Mouse (Mus musculus): ENCODE data around the gene Hscb. TPM values are rescaled to one million over a fixed set of nuclear protein-coding genes. Genes with fewer than 3 reads are reported as not detected.

Hscb gene
- polyA plus RNA-seq, 1 experiment from 2014 or later = 21.4 TPM

GRCm38 (mm10) chr5:110780761-110781528, 58.6 kb downstream of the Hscb start:
- Histone ChIP-seq H3K27me3 (ENCODE audit: control insufficient read depth, insufficient read depth, low read length) (no peaks in the 10 kb centered on the region), H3K4me1 (ENCODE audit: control insufficient read depth, insufficient read depth, low read length) (peaks cover 5% of the 10 kb centered on the region; the same call in 1 of the 2 replicates), H3K4me2 (ENCODE audit: low read depth) (peak overlapping the region; percentile 95), H3K9ac (ENCODE audit: low read length) (peak overlapping the region; percentile 81), H3K36me3 (ENCODE audit: control insufficient read depth, insufficient read depth, low read length) (peaks cover 4% of the 10 kb centered on the region), H3K27ac (ENCODE audit: low read depth, low read length) (no peak overlapping the region), H3K9me3 (ENCODE audit: control insufficient read depth, low read length) (no peaks in the 10 kb centered on the region), H3K4me3 (ENCODE audit: low read depth, low read length) (peak overlapping the region; percentile 87)
- WGBS = 59% methylated on average over 10 of the region's 10 CpGs
- ATAC-seq (ENCODE audit: insufficient read depth, low FRiP score, low TSS enrichment) (no peak; the same call in 1 of the 2 replicates), DNase-seq (ENCODE audit: low spot score) (no peak)

- Histone ChIP-seq H3K4me2 (ENCODE audit: low read depth) (peak within 1 kb of the TSS; percentile 95), H3K4me1 (ENCODE audit: control insufficient read depth, insufficient read depth, low read length) (peaks cover 5% of the 10 kb centered on the region; the same call in 1 of the 2 replicates), H3K27me3 (ENCODE audit: control insufficient read depth, insufficient read depth, low read length) (no peaks in the 10 kb centered on the region), H3K36me3 (ENCODE audit: control insufficient read depth, insufficient read depth, low read length) (no peaks in the 10 kb centered on the region; the same call in 1 of the 2 replicates), H3K9me3 (ENCODE audit: control insufficient read depth, low read length) (no peaks in the 10 kb centered on the region), H3K9ac (ENCODE audit: low read length) (peak within 1 kb of the TSS; percentile 81), H3K27ac (ENCODE audit: low read depth, low read length) (no peak within 1 kb of the TSS), H3K4me3 (ENCODE audit: low read depth, low read length) (peak within 1 kb of the TSS; percentile 87)
- DNase-seq (ENCODE audit: low spot score) (peak; percentile 90), ATAC-seq (ENCODE audit: insufficient read depth, low FRiP score, low TSS enrichment) (peak; percentile 83)
- WGBS = under 1% methylated on average over 57 of the region's 57 CpGs
These were observed 59.4 kb downstream of the Hscb start, which contains the start of gene Pus1 for GRCm38 (mm10) chr5:110779998-110780760. TSS of gene Pus1 (minus strand) at chr5:110780659.

GRCm38 (mm10) chr5:110779276-110779997, 60.1 kb downstream of the Hscb start:
- H3K9me3 ChIP-seq (ENCODE audit: control insufficient read depth, low read length) = no peaks in the 10 kb centered on the region
- H3K4me3 ChIP-seq (ENCODE audit: low read depth, low read length) = peak overlapping the region; percentile 87
- H3K27me3 ChIP-seq (ENCODE audit: control insufficient read depth, insufficient read depth, low read length) = no peaks in the 10 kb centered on the region
- DNase-seq (ENCODE audit: low spot score) (no peak), ATAC-seq (ENCODE audit: insufficient read depth, low FRiP score, low TSS enrichment) (no peak)
- peaks cover 6% of the 10 kb centered on the region for H3K36me3 ChIP-seq (ENCODE audit: control insufficient read depth, insufficient read depth, low read length)
- peak overlapping the region; percentile 95 for H3K4me2 ChIP-seq (ENCODE audit: low read depth)
- H3K4me1 ChIP-seq (ENCODE audit: control insufficient read depth, insufficient read depth, low read length) = peaks cover 5% of the 10 kb centered on the region; the same call in 1 of the 2 replicates
- WGBS = 22% methylated on average over 15 of the region's 15 CpGs
- no peak overlapping the region for H3K27ac ChIP-seq (ENCODE audit: low read depth, low read length)
- peak overlapping the region; percentile 81 for H3K9ac ChIP-seq (ENCODE audit: low read length)

Other genes with a start within 250 kb of the Hscb start
- gene Noc4l, start 186.4 kb downstream of the Hscb start, polyA plus RNA-seq (2014; fragmentation: Nextera tagmentation; extraction: Ambion mirVana) = 59.4 and 61.6 TPM in 2 replicates
- gene Ddx51, start 186.3 kb downstream of the Hscb start, polyA plus RNA-seq (2014; fragmentation: Nextera tagmentation; extraction: Ambion mirVana) = 38.0 and 39.8 TPM in 2 replicates
- gene Ep400, start 69.1 kb downstream of the Hscb start, polyA plus RNA-seq (2014; fragmentation: Nextera tagmentation; extraction: Ambion mirVana) = 50.4 and 50.9 TPM in 2 replicates
- gene Pus1, start 59.1 kb downstream of the Hscb start, polyA plus RNA-seq (2014; fragmentation: Nextera tagmentation; extraction: Ambion mirVana) = 16.7 and 18.4 TPM in 2 replicates
- 41.7 and 46.9 TPM in 2 replicates for gene Ulk1, start 29.7 kb downstream of the Hscb start, polyA plus RNA-seq (2014; fragmentation: Nextera tagmentation; extraction: Ambion mirVana)
- 21.1 and 24.2 TPM in 2 replicates for gene Chek2, start 202 bp upstream of the Hscb start, polyA plus RNA-seq (2014; fragmentation: Nextera tagmentation; extraction: Ambion mirVana)
- gene Ttc28, start 40.0 kb upstream of the Hscb start, polyA plus RNA-seq (2014; fragmentation: Nextera tagmentation; extraction: Ambion mirVana) = 16.1 and 17.7 TPM in 2 replicates

All from neural tube, embryonic 11.5 days (tissue).